Mouse (Mus musculus): ENCODE data around the gene Plekhm3.
A peak's percentile ranks its signal among the peaks of the same experiment; 100 is the strongest.

Gene Plekhm3

DNA sequence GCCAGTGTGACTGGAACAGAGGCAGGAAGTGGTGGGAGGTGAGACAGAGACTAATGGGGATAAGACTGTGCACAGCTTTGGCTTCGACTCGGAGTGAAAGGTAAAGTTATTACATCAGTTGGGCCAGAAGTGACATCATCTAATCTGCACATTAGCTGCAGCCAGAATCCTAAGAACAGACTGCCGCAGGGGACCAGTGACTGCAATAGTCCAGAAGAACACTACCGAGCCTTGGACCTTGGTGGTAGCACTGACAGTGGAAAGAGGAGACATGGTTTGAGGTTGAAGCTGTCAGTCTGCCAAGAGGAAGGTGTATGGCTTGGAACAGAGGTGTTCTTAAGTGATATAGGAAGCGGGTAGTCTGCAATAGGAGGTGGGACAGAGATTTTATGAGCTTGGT is 80.9 kb downstream of the Plekhm3 start:
- DNase-seq (ENCODE audit: low spot score), result no peak

DNA sequence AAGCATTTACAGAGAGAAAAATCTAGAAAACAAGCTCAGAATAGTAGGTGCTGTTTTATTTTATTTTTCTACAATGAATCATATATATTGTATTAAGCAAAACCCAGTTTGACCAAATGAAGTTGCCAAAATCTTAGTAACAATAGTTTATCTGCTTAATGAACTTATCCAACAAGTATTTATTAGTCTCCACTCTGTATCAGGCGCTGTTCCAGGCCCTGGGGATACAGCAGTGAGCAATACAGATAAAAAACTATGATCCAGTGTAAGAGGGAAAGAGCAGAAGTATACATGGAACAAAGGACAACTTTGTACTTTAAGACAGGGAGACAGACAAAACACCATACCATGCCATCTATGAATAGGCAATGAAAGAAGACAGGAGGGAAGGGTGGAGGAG is 81.5 kb downstream of the Plekhm3 start:
- no peak for DNase-seq (ENCODE audit: low spot score)

DNA sequence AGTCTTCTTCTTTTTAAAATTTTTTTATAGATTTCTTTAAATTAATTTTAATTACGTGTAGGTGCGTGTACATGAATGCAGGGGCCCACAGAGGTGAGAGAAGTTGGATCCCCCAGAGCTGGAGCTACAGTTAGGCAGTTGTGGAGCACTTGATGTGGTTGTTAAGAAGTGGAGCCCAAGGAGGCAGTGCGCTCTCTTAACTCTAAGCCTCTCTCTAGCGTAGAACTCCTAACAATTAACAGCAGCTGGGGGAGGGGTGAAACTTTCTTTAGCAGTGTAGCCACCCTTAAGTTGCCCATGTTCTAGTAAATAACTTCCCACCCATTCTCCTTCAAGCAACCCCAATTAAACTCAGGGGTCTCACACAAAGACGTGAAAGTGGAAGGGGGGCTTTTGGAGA is 84.7 kb downstream of the Plekhm3 start:
- DNase-seq (ENCODE audit: low spot score), result no peak

DNA sequence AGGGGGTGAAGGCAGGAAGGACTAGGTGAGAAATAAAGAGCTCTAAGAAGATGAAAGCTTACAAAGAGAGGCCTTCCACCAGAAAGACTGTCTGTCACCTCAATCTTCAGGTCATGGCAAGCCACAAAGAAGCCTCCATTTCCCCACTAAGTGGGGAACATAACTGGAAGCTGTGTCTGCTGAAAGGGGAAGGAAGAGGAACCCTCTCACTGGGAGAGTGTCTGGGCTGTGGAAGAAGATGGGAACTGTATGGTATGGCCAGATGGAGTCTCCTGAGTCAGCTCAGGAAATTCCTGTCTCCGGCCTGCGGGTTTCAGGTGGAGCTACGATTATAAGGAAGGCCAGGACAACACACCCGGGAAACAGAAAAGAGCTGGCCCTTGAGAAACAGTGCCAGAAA is 88.9 kb downstream of the Plekhm3 start:
- DNase-seq (ENCODE audit: low spot score), result no peak

DNA sequence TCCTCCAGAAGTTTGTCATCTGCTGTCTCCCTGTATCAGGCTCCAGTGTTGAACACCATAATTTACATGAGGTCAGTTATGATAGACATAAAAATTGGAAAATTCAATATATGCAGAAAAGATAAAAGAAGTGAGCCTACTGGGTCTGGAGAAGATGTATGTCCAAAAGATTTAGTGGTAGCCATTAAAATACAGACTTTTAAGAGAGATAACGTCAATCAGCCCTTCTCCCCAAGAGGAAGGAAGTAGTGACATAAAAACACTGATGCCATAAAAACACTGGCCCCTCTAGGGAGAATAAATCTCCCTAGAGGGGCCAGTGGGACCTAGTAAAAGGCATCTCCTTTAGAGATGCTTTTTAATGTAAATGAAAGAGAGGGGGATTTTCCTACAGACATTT is 90.5 kb downstream of the Plekhm3 start:
- no peak for DNase-seq (ENCODE audit: low spot score)

DNA sequence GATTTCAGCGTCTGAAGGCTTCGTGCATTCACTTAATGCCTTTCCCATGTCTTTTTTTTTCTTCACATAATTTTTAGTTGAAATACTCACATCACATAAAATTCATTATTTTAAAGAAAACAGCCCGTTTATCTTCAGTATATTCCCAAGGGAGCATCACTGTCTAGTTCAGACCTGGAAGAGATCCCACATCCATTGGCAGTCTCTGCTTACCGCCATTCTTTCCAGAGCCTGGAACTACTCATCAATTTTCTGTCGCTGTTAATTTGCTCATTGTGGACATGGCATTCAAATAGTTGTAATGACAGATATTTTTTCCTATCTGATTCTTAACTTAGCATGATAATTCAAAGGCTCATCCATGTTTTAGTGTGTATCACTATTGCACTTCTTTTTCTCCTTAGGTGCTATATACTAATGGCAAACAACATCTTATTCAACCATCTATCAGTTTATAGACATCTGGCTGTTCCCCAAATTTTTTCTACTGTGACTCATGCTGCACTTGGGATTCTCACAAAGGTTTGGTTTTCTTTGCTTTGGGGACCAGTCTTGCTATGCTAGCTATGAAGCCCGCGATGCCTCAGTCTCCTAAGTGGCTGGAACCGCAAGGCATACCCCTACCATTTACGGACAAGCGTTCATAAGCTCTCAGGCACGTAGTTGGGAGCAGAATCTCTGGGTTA is 96.2 kb downstream of the Plekhm3 start:
- DNase-seq (ENCODE audit: low spot score), result no peak

DNA sequence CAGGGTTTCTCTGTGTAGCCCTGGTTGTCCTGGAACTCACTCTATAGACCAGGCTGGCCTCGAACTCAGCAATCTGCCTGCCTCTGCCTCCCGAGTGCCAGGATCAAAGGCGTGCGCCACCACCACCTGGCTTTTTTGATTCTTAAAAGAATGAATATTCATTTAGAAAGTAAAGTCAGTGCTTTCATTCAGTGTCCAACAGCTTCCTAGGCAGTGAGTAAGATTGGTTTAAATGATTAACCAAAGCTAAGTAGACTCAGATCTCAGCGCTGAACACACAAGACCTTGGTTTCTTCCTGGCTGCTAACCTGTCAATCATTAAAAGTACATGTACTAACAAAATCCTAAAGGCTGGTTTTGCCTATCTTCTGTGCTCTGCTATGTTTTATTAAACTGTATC is 96.8 kb downstream of the Plekhm3 start:
- no peak for DNase-seq (ENCODE audit: low spot score)

DNA sequence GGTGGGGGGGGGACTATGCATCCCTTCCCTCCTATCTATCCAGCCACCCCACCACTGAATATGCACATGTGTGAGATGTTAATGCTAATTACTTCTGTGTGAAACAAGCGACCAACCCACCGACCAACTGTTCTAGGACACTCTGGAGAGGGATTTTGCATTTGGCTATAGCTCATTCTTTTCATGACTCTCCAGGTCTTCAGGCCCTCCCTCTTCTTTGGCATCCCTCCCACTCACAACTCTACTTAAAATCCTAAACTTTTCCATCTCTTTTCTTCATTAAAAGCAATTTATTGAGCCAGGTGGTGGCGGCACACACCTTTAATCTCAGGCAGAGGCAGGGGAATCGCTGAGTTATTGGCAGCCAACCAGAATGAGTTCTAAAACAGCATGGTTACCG is 101.8 kb downstream of the Plekhm3 start:
- no peak for DNase-seq (ENCODE audit: low spot score)

DNA sequence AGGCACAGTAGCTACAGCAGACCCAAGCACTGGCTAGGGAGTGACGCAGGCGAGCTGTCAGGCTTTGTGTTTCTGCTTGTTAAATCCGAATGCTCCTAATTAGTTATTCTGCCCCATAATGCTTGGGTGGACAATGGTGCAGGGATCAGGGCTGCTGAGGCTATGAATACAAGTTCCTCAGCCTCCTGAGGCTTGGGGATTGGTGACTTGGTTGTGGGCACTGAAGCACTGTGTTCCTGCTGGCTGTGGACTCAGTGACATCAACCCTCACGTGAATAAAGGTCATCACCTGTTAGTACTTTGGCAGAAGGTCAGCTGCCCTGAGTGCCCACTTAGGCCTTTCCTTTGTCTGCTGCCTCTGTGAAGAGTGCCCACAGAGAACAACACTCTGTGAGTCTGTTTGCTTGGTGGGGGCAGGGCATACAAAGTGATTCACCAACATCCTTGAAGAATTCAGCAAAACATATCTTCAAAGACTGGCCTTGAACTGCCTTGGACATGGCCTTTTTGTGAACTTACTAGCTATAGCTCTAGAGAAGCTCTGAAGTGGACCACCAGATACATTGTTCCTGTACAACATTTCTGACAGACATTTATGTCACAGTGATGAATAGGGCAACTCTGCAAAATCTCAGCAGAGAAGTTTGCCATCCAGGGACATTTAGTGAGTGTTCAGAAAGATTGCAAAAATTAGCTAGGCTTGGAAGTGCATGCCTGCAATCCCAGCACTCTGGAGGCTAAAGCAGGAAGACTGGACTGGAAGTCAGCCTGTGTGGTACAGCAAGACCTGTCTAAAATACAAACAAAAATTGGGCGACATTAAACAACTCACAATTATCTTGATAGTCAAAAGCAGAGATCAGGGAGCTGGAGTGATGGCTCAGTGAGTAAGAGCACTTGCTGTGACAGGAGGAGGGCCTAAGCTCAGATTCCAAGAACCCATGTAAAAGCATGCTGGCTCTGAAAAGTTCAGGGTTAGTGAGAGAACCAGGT is 102.6 kb downstream of the Plekhm3 start:
- DNase-seq (ENCODE audit: low spot score), result peak; percentile 24

DNA sequence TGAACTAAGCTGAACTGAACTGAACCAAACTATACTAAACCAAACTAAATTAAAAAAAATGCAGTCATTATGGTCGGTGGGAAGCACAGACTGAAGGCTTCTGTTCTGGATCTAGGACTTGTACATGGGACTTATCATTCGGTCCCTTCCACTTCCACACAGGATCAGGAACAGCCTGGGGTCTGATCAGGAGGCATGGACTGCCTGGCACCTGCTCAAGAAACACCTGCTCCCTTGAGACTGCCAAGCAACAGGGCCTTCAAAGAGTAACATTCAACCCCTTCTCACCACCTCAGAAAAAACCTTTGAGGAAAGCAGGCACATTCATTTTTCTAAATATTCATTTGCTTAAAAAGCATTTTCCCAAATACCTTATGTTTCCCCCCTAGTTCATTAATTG is 103.4 kb downstream of the Plekhm3 start:
- DNase-seq (ENCODE audit: low spot score), result no peak

DNA sequence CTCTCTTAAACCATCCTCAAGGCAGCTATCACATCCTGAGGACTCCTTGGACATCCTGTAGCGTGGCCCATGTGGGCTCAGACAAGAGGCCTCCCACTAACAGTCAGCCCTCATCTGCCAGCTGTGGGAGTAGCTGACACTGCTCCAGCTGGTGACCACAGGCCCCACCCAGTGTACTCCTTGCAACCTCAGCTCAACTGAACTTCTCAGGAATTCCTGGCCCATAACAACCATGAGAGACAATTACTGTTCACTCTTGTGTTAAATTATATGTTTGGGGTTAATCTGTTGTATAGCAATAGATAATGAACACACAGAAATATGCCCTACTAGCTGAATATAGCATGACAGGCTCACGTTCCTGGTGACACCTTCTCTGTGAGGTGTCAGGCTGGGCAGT is 104.4 kb downstream of the Plekhm3 start:
- no peak for DNase-seq (ENCODE audit: low spot score)

DNA sequence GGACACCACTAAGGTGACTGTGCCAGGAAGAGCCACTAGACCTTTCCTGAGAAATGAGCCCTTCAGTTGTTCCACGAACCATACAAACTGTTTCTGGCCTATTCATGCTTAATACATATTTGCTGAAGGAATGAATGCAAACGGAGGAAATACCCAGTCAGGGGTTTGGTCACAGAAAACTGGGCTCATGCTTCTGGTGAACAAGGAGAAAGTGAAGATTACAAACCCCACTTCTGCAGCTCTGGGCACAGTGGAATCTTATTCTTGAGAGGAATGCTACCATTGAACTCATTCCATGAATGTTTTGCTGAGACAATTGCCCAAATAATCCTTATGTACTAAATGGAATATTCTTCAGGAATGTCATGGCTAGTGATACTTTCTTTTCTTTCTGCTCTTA is 106.3 kb downstream of the Plekhm3 start:
- DNase-seq (ENCODE audit: low spot score), result no peak

DNA sequence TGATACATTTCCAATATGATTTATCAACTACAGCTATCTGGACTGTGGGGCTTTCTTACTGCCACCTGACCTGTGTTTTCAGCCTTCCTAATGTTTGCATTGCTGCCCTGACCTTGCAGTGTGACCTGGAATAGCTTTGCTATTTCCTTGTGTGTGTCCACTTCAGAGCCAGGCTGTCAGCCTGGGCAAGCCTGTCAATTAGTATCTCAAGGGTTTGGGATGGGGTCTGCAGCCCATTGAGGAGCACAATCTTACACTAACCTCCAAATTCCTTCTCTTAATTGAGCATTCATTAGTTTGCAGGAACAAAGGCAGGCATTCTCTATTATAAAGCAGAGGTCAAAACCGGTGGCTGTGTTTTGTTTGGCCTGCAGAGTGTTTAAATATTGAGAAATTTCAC is 107.6 kb downstream of the Plekhm3 start:
- DNase-seq (ENCODE audit: low spot score), result no peak

DNA sequence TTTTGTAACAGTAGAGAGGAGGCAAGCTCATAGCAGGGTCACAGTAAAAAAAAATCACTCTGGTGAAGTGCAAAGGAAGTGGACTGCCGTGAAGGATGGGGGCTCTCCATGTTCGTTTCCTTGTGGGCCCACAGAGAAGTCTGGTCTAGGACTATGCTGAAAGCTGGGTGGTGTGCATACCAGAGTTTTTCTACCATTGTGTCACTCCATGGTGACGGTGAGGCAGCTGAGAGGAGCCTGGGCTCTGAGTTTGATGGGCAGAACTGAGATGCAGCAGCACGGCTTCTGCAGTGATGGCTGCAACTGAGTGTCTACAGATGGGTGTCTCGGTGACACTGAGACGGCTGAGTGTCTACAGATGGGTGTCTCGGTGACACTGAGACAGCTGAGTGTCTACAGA is 108.5 kb downstream of the Plekhm3 start:
- DNase-seq (ENCODE audit: low spot score), result no peak

DNA sequence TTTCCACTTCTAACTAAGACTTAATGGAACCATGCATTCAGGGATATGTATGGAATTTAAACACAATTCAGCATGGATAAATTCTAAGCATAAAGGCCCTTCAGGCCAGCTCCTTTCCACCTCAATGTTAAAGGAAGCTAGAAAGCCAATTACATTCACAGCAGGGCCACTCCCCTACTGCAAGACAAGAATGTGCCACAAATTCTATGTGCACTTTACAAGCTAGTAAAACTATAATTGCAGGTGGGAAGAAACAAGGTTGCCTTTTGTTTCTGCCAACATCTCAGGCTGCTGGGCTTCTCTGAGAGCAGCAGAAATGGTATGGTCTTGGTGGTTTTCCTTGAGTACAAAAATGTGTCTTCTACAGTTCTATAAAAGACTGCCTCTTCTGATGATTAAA is 109.1 kb downstream of the Plekhm3 start:
- no peak for DNase-seq (ENCODE audit: low spot score)

DNA sequence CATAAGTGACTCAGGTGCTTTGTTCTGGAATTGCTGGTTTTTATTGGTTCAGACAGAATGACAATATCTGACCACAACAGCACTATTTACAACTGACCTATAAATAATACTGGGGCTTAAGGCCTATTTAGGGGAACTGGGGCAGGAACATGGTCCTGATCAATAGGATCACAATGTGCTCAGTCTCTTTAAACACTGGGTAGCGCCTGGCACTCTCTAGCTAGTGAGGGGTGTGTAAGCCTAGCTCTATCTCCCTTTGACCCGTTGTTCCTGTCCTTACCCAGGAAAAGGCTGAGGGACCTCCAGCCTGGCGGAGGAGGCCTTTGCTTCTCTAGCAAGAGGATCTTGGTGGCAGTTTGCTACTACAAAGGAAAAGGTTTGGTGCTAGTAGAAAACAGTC is 111.6 kb downstream of the Plekhm3 start:
- DNase-seq (ENCODE audit: low spot score), result no peak

DNA sequence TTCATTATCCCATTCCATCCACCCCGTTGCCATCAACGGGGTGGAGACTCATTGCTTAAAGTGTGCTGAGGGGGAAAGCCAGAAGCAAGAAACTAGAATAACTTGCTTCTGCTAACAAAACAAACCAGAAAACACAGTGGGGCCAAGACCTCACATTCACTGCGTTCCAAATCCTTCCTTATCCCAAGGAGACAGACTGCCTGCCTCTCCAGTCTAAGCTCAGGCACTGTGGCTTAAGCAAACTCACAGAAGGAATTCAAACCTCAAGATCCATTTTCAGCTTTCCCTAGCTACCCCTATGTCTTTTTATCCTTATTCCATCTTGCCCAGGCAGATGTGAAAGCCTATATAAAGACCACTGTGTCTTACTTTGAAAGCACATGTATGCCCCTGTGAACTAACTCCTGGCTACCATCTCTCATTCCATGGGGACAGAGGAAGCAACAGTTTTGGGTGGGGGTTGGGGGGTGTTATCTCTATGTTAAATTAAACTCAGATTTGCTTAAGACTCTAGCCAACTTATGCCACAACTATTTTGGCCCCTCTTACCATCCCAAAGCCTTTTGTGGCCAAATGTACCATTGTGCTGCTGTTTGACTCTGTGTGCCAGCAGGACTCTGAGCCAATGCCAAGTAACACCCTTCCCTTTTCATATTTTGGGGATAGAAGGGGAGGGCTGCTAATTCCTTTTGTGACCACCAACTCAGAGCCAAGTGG is 112.6 kb downstream of the Plekhm3 start:
- DNase-seq (ENCODE audit: low spot score), result no peak

DNA sequence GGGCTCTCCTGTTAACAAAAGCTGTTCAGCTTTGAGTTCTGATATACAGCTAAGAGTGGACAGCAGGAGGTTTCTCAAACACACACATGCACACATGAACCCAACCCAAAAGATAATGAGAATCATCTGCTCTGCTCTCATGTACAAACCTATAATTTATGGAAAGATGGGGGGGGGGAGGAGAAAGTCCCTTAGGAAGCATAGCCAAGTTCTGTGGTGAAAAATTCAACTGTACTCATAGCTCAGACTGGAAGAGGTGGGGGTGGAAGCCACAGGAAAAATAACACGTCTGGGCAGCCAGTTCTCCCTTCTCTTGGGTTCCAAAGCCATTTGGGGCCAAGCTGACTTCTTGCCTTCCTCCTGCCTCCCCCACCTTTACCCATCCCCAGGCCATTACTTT is 115.7 kb downstream of the Plekhm3 start:
- DNase-seq (ENCODE audit: low spot score), result no peak

DNA sequence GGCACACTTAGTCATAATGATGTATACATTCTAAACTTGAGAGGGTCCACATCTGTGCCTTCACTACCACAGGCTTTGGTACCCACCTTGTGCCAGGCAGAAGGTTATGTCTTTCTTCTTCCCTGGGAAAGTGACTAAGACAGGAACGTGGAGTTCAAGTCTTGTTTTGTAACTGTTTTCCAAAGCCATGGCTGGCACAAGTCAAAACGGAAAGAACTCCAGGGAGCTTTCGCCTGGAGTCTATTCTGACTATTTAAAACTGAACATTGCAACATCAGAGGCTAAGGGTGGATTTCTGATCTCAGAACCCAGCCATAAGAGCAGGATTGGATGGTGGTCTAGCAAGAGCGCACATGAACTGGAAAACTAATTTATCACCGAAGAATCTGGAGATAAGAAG is 120.0 kb downstream of the Plekhm3 start:
- no peak for DNase-seq (ENCODE audit: low spot score)

DNA sequence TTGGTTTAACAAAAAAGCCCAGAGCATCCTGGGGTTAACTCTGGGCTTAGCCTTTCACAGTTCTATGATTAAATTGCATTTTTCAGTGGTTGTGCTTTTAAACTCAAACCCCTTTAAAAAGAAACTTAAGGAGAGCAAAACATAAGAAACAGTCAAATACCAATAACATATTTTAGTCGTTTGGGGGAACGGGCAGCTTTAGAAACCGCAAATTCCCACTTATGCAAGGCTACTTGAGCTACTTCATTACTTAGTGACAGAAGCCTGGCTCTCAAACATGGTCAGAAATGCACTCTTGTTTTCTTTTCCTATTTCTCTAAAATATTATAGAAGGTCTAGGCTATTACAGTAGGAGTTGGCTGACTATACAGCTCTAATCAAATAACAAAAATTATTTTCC is 120.5 kb downstream of the Plekhm3 start:
- no peak for DNase-seq (ENCODE audit: low spot score)

DNA sequence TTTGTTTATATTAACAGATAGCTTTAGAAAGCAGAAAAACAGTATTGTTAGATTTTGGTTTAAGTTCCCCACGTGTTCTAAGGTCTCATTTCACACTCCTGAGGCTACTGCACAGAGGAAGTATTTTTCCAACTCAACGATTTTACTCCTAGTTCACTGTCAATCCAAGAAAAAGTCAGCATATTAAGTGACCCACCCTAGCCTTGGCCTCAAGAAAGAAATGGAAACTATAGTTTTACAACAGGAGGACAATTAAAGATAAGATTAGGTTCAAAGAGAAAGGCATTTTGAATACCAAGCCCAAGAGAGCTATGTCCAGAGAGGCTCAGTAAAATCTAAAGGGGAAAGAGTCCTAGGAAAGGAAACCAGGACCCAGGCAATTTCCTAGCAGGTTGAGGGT is 125.1 kb downstream of the Plekhm3 start:
- no peak for DNase-seq (ENCODE audit: low spot score)

DNA sequence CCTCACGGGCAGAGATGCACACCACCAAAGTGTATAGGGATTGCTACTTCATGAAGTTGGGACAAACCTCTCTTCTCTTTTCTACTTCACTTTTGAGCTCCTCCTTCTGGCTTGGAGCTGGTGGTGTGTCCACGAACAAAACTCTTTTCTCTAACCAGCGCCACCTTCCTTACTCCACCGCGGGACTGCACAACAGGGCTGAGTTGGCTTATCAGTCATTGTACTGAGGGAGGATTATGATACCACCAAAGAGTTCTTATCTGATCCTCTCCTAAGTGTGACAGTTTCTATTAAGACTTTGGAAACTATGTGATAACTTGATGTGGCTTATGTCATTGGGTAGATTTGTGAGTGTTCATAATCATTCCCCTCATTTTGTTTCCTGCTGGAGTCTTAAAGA is 129.2 kb downstream of the Plekhm3 start:
- DNase-seq (ENCODE audit: low spot score), result no peak
